Mouse (Mus musculus) MEL-GATA-1-ER (cell line): ENCODE results near the gene Gm14226.
"Not testable (repeated sequence)": the region's sequence is repeated elsewhere in the genome, so short reads cannot be mapped to it uniquely, and the experiment has no call there.

ENCODE experiments used
- DNase-seq: peaks from one replicate; pipeline ENCODE4 v3.0.0-alpha.2; 2012; ENCODE audit warnings: low read depth; ENCODE audit errors: extremely low read depth

The Gm14226 gene

DNA sequence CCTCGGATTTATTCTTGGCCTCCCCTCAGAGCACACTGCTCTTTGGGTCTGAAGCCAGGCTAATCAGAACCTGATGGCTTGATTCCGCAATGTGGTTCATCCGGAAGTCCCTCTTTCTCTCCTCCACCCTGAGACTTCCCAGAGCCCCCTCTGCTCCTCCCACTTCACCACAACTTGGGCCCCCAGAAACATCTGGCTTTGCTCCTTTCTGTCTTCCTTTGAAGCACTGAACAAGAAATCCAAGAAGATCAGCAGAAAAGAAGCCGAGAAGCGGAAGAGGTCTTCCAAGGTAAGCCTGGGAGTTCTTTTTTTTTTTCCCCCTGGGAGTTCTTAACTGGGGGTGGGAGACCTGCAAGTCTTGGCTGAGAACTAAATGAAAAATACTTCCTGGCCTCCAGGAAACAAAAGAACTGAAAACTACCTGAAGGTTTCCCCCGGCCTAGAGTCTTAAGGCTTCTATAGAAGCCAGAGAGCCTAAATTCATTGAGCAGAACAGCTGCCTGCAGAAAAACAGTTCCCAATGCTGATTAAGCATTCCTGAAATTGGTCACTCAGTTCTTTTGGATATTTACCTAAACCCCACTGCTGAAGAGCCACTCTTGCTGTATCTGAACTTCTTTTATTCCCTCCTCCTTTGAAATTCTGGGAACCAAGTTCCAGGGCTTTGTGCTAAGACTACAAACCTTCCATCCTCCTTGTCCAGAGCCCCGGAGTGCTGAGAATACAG, 29.5 kb downstream of the Gm14226 start:
- no peak for DNase-seq

- no peak for DNase-seq
Observed at GRCm38 (mm10) chr2:155050108-155050503, 32.0 kb downstream of the Gm14226 start.

DNA sequence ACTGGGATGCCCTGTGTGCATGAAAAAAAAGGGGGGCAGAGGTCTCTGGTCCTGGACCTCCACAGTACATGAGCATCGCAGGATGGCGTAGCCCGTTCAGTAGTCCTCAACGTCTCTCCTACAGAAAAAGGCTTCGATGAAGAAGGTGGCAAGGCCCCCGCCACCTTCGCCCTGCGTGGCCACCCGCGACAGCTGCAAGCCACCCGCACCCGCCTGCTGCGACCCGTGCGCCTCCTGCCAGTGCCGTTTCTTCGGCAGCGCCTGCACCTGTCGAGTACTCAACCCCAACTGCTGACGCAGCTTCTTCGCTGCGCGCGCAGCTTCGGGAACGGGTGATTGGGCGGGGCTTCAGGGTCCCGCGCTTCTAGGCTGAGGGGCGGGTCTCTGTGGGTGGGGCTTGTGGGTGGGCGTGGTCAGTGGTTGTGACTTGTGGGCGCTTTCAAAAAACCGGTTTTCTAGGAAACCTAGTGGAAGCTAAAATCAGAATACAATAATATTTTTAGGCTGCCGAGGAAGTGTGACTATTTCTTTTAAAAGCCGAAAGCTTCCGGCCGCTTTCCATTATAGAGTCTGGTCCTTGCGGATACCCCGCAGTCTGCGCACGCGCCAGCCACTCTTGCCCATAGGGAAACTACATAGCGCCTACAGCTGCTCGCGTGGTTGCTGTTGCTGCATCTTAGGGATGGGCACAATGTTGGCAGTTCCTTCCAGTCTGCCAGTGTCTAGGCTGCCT, 32.6 kb downstream of the Gm14226 start:
- DNase-seq = peak; percentile 73

- no peak for DNase-seq
Observed at GRCm38 (mm10) chr2:155051622-155052351, 33.7 kb downstream of the Gm14226 start.

DNA sequence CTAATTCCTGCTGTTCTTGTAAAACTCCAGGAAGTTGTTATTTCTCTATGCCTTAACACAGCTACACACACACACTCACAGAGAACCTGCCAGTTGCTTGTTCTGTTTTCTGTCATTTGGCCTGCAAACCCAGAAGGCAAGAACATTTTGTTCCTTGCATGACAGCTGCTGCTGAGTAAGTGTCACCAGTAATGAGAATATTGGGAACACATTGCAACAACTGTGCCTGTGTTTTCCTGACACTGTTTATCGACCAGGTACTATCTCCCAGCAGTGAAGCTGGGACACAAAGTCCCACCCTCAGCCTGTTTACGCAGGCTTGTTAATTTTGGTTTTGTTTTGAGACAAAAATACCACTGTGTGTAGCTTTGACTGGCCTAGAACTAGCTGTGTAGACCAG, 34.6 kb downstream of the Gm14226 start:
- DNase-seq = no peak

DNA sequence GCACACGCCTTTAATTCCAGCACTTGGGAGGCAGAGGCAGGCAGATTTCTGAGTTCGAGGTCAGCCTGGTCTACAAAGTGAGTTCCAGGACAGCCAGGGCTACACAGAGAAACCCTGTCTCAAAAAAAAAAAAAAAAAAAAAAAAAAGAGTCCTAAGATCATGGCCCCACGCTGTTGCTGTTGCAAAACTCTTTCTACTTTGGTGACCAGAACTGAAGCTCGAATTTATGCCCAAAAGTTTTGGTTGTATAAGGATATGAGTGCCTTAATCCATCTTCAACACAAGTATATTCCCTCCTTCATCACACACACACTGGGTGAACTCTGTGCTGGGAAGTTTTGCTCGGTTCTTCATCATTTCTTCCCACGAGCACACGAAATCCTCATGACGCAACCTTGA, 35.4 kb downstream of the Gm14226 start:
- DNase-seq = not testable (repeated sequence)

GRCm38 (mm10) chr2:155054672-155055071, 36.6 kb downstream of the Gm14226 start:
- no peak for DNase-seq

- DNase-seq = no peak
Observed at GRCm38 (mm10) chr2:155056076-155056578, 38.1 kb downstream of the Gm14226 start.

DNA sequence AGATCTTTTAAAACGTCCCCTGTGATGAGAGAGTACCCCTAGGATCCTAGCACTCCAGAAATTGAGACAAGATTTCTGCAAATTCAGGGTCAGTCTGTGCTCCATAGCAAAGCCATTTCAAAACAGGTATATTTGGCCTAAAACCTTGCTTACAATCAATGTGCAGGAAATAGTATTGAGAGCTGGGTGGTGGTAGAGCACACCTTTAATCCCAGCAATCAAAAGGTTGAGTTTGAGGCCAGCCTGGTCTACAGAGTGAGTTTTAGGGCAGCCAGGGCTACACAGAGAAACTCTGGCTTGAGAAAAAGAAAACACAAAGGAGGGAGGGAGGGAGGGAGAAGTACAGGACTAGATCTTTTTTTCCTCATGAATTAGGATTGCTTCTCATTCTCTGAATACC, 39.3 kb downstream of the Gm14226 start:
- no peak for DNase-seq

GRCm38 (mm10) chr2:155071027-155071426, 53.0 kb downstream of the Gm14226 start:
- no peak for DNase-seq

DNA sequence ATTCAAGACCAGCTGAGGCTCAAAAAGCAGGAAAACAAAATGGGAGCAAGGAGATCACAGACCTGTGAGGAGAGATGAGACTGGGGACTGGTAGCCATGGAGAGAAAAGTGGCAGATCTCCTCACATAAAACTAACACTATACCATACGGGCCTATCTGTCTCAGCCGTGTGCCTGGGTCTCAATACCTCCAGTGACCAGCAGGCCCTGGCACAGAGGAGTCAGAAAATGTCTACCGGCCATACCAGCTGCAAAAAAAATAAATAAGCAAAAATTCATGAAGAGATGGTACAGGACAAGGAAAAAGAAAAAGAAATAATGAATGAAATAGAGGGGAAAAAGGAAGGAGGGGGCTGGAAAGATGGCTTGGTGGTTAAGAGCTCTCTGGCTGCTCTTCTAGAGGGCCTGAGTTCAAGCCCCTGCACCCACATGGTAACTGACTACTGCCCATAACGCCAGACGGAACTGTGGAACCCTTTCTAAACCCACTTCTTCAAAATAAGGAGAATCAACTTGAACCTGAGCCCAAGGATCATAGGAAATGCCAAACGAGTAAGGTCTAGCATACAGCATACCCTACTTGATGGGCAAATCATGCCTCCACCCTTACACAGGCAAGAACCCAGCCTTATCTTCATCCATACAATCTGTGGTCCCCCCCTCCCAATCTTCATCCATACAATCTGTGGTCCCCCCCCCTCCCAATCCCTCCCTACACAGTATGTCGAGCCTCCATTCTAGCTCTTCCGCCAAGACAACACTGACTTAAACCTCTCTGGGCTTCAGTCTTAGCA, 54.5 kb downstream of the Gm14226 start:
- DNase-seq = no peak

DNA sequence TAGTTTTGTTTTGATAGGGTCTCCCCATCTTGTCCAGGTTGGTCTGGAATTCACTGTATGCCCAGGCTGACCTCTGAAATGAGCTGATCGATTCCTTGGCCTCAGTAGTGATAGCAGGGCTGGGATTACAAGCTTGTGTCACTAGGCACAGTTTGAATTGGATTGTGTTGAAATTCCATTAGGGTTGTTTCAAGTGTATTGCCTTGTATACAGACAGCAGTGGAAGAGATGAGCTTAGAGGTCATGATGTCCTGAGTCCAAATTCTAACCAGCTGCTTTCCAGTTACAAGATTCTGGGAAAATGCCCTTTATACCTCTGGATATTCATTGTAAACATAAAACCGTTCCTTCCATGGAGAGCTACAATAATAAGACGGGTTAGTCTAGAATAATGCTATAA, 55.3 kb downstream of the Gm14226 start:
- no peak for DNase-seq

DNA sequence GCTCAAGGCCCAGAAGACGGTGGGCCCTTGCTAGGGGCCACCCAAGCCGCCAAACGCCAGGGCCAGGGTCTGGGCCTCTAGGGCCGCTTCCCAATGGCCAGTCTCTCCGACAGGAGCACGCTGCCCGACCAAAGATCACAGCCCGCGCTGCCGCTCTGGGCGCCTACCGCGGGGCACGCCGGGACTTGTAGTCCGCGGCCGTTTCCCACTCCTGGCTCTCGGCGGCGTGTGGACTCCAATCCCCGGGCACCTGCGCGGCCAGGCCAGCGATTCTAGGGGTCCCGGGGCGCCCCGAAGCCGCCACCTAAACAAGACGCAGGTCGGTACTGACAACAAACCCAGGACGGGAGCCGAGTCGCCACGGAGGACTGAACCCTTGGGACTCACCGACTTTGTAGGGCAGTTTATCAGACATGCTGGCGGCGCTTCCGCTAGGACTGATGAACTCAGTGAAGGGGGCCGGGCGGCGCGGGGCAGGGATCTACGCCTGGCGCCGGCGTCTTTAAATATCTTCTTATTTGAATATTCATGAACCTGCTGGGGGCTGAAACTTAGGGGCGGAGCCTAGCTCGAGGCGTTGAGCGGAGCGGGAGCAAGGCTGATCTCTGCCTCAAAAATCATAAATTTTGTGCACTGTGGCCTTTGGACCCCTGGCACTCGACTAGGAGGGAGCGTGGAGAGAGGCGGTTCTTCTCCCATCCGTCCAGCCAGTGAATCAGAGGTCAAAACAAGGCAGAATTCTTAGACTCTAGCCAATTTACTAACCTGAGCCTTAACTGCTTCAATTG, 56.1 kb downstream of the Gm14226 start, which contains the start of gene Ahcy:
TSS of gene Ahcy (minus strand) at position 520 of the 788 bp plus-strand sequence.
- DNase-seq = peak; percentile 77

GRCm38 (mm10) chr2:155074766-155075330, 56.8 kb downstream of the Gm14226 start:
- no peak for DNase-seq

- no peak for DNase-seq
Observed at GRCm38 (mm10) chr2:155075649-155076048, 57.6 kb downstream of the Gm14226 start.
